Mouse (Mus musculus) urinary bladder, postnatal 36 days (tissue): ENCODE results near the gene Maml2.
A peak's percentile ranks its signal among the peaks of the same experiment; 100 is the strongest.

Experiments used
- DNase-seq, 2 experiments: peaks; one replicate each; pipeline ENCODE4 v3.0.0; 2022; ENCODE audit warnings: low spot score in 2 of 2, mixed read lengths in 1 of 2

The Maml2 gene

GRCm38 (mm10) chr9:13297668-13298512, at the start of gene Maml2:
Maml2 (plus strand) TSS chr9:13297957.
- DNase-seq: peak; percentile 61 to 65

GRCm38 (mm10) chr9:13248104-13248503, 49.7 kb upstream of the Maml2 start:
- no peak for DNase-seq

GRCm38 (mm10) chr9:13251251-13251650, 46.5 kb upstream of the Maml2 start:
- no peak for DNase-seq

- DNase-seq: no peak
Measured at GRCm38 (mm10) chr9:13256726-13257125, 41.0 kb upstream of the Maml2 start.

- no peak for DNase-seq
Measured at GRCm38 (mm10) chr9:13258173-13258572, 39.6 kb upstream of the Maml2 start.

- DNase-seq: no peak
Measured at GRCm38 (mm10) chr9:13260980-13261379, 36.8 kb upstream of the Maml2 start.

GRCm38 (mm10) chr9:13273219-13273618, 24.5 kb upstream of the Maml2 start:
- no peak for DNase-seq

GRCm38 (mm10) chr9:13287482-13287881, 10.3 kb upstream of the Maml2 start:
- DNase-seq: no peak

GRCm38 (mm10) chr9:13296274-13297121, 1.3 kb upstream of the Maml2 start:
- peak; percentile 80 to 91 for DNase-seq

GRCm38 (mm10) chr9:13297122-13297667, 562 bp upstream of the Maml2 start:
- no peak for DNase-seq

- no peak for DNase-seq
Measured at GRCm38 (mm10) chr9:13298513-13298878, 739 bp downstream of the Maml2 start.

- no peak for DNase-seq
Measured at GRCm38 (mm10) chr9:13299190-13299589, 1.4 kb downstream of the Maml2 start.

GRCm38 (mm10) chr9:13300041-13300441, 2.3 kb downstream of the Maml2 start:
- DNase-seq: no peak

- no peak for DNase-seq
Measured at GRCm38 (mm10) chr9:13300891-13301782, 3.4 kb downstream of the Maml2 start.

- DNase-seq: no peak
Measured at GRCm38 (mm10) chr9:13302183-13302825, 4.5 kb downstream of the Maml2 start.

- no peak for DNase-seq
Measured at GRCm38 (mm10) chr9:13303099-13303771, 5.5 kb downstream of the Maml2 start.

GRCm38 (mm10) chr9:13303976-13304375, 6.2 kb downstream of the Maml2 start:
- DNase-seq: peak in 1 of 2 experiments; percentile 48

- DNase-seq: no peak
Measured at GRCm38 (mm10) chr9:13306471-13306870, 8.7 kb downstream of the Maml2 start.

- no peak for DNase-seq
Measured at GRCm38 (mm10) chr9:13307226-13307625, 9.5 kb downstream of the Maml2 start.

GRCm38 (mm10) chr9:13308718-13309117, 11.0 kb downstream of the Maml2 start:
- DNase-seq: no peak
